Mouse (Mus musculus): ENCODE measurements around the gene Acot9.

GRCm38 (mm10) chrX:155262235-155262914 is at the start of gene Acot9:
- TF ChIP-seq GATA1 (IDR thresholded peaks at IDR 0.05; ENCODE audit: borderline replicate concordance, low read length) = no peak
- TF ChIP-seq FLI1 (IDR thresholded peaks at IDR 0.05; ENCODE audit: low read length) = no peak

Data from megakaryocyte, embryonic 14.5 days (primary cell).